Mouse (Mus musculus) heart, postnatal 4 days (tissue): ENCODE results near the gene Sipa1l1. TPM values are rescaled to one million over a fixed set of nuclear protein-coding genes. Genes with fewer than 3 reads are reported as not detected.

Source experiments
- DNase-seq: peaks from one replicate; pipeline ENCODE4 v3.0.0; 2021
- total RNA-seq, 2 experiments: library from RNA; stranded (reverse); gene quantifications; 2 replicates each; pipeline ENCODE4 v1.2.3; 2021

Sipa1l1 gene
- total RNA-seq, 2 experiments from 2014 or later, result 28.4 to 29.0 TPM

DNA sequence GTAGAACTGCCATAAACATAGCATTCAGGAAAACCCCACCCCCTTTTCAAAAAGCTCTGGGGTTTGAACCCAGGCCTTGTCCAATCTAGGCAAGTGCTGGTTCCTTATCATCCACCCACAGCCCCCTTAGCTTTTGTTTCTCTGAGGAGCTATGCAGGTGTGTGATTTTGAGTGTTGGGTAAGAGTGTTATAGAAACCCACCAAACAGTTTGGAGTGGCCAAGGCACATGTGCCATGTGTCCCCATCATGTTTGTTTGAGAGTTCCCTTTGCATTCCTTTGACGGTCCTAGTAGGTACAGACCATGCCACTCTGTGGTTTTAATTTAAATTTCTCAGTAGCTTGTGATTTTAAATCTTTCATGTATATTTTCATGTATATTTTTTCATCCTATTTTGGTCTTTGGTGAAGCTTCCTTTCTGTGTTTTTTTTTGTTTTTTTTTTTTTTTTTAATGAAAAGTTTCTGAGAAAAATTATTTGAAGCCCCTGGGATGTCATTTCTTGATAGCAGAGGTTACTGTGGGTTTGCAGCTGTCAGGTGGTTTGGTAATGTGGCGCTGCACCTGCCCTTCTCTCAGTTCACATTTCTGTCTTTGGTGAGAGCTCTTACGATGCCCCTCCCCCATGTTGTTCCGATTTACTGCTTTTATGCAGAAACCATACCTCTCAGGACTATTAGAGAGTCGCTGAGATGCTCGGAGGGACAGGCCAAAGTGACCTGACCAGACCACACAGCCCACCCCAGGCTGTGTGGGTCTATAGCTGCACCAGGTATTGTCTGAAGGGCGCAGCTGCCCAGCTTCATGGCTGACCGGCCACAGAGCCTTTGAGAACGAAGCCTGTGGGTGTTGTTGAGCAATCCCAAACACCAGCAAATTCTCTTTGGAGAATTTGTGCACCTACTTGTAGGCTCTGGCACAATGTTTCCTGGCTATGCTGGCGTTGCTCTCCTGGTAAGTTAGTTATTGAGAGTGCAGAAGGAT is 126.1 kb downstream of the Sipa1l1 start:
- DNase-seq, result no peak

DNA sequence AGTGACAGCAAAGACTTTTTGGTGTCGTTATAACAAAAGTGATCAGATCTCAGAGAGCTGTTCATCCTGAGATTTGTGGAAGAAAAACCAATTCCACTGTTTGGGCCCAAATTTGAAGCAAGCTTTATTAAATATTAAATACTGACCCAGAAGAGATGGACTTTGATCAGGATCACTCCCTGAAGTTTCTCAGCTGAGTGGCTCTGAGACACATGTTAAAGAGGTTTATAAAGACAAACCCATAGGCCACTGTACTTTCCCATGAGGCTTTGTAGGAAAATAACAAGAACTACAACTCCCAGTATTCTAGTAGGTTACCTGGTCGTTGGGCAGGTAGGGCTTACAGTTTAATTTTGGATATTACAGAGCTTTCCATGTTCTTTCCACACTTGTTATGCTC is 127.2 kb downstream of the Sipa1l1 start:
- DNase-seq, result no peak

DNA sequence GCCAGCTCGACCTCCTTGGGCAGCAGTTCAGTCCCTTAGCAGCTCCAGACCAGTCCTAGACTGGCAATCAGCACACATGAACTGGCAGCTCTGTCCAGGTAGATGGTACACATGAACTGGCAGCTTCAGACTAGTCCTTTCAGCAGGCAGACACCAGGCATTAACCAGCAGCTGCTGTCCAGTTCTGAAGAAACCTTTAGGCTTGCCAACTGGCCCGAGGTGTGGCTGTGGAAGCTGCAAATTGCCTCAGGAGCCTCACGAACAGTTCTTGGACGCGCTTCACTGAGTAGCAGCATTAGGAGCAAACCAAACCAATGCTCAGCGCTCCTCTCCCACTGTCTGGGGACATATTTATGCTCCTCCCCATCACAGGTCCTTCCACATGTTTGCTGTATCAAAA is 128.1 kb downstream of the Sipa1l1 start:
- no peak for DNase-seq

DNA sequence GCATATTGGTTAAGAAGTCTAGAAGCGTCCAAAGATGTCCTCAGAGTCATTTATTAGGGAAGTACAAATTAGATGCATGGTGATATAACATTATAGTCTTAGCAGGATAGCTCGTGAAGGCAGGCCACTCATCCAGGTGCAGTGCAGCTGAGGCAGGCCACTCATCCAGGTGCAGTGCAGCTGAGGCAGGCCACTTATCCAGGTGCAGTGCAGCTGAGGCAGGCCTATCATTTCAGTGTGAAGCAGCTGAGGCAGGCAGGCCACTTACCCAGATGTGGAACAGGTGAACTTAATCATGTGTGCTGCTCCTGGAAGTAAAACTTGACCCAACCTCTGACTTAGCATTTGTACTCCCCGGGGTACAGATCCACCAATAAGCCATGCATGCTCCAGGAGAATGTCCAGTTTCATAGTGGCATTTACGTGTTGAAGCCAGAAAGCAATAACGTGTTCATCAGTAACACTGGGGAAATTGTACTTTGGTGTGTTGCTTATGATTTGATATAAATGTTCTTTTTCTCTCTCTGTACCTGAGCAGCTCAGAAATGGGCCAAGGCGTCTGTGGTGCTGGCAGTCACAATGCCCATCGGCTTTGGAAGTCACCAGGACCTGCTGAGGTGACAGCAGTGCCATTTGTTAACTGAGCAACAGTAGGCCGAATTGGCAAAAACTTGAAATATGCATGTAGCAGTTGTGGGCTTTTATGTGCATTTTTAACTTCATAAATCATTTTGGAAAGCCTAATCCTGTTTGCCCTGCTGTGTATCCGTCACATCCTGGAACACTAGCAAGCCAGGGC is 129.7 kb downstream of the Sipa1l1 start:
- no peak for DNase-seq

DNA sequence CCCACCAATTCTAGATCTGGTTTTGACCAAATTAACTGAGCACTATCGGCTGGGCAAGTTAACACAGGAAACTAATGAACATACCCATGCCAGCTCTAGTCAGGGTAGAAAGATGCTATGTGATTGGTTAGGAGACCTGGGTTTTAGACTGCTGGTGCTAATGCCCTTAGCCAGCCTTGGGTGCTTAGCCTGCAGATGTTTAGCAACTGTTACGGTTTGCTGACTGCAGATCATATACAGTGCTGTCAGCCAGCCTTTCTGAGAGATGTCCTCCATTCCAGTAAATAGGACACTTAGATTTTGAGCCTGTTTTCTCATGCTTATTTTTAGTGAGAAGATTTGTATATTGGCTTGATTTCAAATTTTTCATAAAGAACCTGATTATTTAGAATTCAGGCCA is 135.0 kb downstream of the Sipa1l1 start:
- DNase-seq, result no peak

DNA sequence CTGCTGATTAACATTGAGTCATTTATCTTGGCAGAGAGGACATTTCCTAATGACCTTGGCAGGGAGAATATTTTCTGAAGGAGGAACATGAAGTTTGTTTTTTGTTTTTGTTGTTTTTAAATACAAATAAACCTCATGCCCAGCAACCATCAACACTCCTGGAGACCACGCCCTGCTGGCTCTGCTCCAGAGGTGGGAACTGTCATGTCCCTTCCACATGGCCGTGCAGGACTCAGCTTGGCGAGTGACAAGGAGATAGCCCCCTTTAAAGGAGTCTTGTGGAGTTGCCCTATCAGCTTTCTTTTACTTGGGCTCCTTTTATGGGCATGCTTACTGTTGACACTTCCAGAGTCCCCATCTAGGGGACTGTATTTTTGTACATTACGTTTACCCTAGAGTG is 136.9 kb downstream of the Sipa1l1 start:
- no peak for DNase-seq

DNA sequence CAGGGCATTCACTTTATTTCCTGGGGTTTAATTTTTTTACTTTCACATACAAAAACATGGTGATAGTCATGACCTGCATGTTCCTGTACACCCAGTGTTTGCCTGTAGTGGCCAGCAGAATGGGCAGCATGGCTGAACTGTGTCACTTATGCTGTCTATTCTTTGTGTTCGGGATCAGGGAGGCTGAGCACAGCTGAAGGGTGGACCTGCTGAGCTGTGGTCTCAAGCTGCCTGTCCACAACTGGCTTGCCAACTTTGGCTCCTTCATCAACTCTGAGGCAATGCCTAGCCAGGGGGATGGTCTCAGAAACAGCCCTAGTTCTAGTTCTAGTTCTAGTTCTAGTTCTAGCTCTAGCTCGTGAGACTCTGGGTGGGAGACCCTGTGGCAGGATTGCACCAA is 142.5 kb downstream of the Sipa1l1 start:
- no peak for DNase-seq

DNA sequence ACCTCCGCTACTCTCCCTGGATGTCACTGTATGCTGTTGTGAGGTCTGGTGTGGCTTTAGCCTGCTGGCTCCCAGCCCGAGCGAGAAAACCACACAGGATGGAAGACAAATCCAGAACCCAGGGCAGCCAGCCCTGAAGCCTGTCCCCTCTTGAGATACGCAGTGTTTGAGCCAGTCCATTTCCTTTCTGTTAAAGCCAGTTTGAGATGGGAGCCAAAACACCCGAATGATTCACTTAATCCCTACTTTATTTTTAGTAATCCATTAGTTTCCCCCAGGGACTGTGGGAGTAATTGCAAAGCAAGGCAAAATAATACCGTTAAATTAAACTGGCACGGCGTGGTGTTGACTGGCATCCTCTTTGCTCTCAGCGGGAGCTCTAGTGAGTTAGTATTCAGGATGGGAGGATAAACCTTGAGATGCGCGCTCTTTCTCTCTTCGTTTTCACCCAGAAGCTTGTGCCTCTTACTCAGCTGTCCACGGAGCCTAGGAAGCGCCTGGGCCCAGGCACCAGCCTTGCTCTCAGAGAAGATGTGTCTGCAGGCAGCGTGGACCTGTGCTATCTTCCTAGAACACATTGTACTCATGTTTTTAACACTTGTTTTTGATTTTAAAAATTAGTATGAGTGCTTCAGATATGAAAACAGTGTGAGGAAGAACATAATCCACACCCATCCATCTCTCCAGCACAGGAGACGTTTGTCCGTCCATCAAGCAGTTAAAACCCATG is 143.1 kb downstream of the Sipa1l1 start:
- peak; percentile 51 for DNase-seq

DNA sequence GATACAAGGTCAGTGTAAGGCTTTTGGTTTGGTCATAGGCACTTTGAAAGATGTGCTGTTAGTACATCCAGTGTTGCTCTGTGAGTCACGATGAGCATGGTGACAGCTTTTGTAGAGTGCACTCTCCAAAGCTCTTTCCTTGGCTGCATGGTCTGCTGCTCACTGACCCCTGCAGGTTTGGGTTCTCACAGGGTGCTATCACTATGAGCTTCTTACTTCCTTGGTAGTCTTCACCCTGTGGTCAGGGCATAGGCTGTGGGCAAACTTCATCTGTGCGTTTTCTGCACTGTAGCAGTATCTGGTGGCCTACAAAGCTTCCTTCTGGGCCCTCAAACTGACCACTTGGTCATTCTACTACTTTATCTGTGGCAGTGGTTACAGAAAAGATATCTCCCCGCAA is 144.0 kb downstream of the Sipa1l1 start:
- DNase-seq, result no peak

DNA sequence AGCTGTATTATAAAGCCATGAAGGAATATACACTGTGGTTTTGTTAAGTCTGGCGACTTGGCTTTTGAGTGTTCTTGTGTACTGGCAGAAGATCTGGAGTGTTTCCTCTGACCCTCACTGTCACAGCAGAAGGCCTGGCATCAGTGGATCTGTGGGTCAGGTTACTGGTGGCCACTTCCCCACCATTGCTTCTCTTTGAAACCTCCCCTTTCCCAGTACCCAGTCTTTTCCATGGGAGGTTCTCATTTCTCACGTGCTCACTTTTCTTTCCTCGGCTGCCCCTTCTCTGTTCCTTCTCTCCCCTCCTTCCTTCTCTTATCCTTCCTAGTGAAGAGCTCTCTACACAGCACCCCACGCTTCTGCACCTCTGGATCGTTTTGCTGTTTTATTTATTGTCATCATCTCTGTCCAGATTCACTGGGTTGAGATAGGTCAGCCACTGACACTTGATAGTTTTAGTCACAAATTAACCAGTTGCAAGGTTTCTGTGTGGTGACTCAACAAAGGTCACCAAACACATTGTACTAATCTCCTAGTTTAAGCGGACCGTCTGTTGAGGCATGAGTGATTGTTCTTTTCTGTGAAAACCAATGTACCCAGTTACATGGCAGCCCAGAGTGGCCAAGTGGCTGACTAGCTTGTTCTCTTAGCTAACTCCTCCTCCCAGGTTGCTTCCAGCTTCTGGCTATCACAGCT is 150.5 kb downstream of the Sipa1l1 start:
- DNase-seq, result no peak

DNA sequence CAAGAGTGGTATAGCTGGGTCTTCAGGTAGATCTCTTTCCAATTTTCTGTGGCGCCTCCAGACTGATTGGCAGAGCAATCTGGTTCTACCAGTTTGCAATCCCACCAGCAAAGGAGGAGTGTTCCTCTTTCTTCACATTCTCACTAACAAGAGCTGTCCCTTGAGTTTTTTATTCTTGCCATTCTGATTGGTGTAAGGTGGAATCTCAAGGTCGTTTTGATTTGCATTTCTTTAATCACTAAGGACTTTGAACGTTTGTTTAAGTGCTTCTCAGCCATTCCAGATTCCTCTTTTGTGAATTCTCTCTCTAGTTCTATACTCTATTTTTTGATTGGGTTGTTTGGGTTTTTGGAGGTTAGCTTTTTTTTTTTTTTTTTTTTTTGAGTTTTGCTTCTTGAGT is 151.1 kb downstream of the Sipa1l1 start:
- no peak for DNase-seq

DNA sequence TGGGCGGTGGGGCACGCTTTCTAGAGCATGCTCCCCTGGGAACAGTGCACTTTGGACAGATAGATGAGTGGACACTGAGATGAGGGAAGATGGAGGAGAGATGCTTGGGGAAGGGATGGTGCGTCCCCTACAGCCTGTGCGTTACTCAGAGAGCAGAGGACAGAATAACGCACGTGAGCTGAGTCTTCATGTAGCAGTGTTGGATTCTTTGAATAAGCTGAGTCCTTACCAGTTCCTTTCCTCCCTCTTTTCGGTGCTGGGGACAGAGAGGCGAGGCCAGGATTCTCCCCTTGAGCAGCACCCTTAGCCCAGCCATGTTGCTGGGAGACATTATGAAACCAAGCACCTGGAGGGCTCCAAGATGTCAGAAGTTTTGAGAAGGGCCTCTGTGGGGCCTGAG is 152.3 kb downstream of the Sipa1l1 start:
- DNase-seq, result no peak

DNA sequence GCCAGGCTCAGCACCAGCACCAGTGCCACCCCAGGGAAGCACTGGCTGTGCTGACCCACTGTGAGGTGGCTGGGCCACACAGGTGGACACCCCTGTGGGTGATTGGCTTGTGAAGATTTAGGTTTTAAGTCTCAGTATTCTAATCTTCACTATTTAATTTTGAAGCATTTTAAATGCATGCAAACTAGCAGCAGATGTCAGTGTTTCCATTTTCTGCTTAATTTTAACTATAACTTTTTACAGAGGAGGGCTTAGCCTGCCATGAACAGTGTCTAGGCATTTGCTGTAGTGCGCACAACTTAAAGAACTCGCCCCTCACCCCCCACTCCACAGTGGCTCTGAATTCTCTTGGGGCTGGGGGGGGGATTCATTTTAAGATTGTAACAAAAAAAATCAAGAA is 152.7 kb downstream of the Sipa1l1 start:
- no peak for DNase-seq

DNA sequence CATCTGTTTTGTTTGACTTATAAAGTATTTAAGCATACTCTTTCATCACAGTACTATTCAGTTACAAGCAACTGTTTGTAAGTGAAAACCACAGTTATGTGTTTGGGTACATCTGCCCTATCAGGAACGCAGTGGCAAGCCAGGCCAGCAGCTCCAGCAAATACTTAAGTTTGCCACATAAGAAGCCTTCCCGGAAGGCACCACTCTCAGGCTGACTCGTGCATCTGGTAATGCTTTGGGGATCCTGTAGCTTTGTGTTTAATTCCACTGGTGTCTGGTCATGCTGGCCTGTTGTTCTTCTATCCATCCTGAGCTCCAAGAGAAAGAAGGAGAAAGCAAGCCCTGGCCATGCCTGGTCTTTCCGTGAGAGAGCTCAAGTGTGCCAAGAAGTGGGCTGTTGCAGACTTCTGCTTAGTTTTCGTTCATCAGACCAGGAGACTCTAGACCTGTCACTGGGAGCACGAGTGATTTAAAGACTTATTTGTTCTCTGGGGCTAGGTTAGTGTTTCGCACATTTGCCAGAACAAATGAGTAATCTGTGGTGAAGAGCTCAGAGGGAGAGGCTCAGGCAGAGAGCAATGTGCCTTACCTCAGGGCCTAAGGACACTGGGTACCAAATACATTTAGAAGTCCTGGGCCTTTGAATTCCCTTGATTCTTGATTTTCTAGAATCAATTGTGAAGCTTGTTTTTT is 153.8 kb downstream of the Sipa1l1 start:
- DNase-seq, result no peak

DNA sequence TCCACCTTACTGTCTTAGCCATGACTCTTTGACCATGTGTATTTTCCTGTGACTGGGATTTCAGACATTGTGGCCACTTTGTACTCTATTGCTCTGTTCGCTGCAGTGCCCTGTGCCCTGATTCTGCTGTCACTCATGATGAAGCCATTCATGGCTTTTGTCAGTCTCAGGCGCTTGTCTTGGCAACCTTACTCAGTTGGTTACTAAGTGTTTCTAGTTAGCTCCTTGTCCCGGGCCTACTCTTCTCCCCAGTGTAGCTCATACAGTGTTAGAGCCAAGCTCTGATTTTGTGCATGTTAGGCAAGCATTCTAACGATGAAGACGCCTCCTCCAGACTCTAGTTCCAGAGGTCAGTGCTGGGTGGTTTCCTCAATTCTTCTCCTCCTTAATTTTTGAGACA is 155.5 kb downstream of the Sipa1l1 start:
- no peak for DNase-seq

DNA sequence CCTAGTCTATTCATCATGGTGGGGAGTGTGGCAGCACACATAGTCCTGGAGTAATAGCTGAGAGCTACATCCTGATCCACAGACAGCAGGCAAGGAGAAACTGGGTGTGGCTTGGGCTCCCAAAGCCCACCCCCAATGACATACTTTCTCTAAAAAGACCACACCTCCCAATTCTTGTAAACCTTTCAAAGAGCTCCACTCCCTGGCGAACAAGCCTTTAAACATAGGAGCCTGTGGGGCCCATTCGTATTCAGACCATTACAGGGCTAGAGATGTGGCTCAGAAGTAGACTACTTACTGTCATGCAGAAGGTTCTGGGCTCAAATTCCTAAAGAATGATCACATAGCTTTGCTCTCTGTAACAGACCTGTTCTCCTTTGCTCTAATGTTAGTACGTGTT is 156.4 kb downstream of the Sipa1l1 start:
- DNase-seq, result no peak

DNA sequence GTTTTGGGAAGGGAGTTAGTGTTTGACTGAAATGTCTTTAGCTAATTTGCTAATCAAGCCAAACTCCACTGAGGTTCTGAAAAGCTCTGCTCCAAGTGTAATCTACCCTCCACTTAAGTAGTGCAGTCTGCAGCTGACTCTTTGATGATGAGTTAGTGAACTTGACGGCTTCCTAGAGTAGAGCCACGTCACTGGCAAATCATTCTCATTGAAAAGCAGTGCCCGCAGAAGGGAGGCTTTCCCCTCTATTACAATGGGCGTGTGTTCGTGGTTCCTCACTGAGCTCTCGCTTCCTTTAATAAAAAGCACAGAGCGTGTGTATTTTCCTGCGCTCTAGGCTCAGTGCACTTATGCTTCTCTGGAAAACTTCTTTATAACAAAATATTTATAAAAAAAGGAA is 157.3 kb downstream of the Sipa1l1 start:
- DNase-seq, result no peak

DNA sequence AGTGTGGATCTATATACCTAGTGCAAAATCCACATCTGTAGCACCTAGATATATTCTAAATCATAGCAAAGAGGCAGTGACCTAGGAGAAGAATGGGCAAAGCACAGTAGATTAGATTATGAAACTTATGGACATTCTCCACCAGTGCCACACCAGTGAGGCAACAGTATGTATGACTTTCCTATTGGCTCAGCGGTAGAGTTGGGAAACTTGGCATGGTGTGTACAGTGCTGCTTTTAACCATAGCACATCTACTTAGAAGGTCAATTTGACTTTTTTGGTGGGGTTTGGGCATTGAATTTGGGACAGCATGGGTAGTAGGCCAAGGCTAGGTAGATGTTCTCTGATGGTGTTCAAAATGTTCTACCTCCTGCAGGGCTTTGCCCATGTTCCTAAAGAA is 159.0 kb downstream of the Sipa1l1 start:
- no peak for DNase-seq

DNA sequence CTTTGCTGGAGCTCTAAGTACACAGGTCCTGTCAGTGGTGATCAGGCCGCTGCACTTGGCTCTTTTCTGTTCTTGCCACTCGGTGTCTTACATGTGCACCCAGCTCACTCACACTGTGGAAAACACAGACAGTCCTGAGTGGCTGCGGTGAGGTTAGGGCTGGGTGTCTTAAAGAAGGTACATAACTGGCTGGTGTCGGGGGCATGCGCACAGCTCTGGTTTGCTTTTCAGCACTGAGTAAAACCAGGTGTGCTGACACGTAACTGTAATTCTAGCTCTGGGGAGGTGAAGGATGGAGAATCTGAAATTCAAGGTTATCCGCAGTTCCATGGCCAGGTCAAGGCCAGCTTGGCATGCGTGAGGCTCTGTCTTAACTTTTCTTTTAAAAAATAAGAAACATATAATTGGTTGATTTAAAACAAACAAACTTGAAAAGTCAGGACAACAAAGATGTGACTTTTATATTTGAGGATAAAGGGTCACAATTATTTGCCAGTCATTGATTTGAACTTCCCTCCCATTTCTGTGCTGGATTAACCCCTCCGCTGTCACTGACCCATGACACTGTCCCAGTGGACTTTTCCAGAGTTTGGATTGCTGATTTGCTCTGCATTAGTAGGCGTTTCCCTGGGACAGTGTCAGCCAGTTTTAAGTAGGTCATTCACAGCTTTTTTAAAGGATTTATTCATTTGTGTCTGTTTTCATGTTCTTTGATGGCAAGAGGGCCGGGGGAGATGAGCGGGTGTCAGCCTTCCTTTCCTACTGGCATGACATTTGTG is 163.9 kb downstream of the Sipa1l1 start:
- DNase-seq, result no peak

DNA sequence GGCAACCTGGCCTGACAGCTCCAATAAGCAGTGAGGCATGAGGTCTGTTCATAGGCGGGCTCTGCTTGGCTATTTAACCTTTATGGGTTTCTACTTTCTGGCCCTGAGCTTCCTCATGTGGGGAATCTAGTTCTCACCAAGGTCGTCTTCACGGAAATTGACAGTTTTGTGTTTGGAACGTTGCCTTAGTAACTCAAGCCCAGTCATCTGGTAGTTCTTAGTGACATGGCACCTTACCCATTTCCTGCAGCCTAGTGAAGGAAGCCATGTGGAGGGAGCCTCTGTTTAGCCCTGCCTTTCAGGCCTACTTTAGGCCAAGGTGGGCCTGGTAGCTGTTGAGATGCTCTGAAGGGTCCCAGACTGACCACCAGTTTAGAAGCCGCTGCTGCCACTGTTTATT is 164.9 kb downstream of the Sipa1l1 start:
- no peak for DNase-seq

DNA sequence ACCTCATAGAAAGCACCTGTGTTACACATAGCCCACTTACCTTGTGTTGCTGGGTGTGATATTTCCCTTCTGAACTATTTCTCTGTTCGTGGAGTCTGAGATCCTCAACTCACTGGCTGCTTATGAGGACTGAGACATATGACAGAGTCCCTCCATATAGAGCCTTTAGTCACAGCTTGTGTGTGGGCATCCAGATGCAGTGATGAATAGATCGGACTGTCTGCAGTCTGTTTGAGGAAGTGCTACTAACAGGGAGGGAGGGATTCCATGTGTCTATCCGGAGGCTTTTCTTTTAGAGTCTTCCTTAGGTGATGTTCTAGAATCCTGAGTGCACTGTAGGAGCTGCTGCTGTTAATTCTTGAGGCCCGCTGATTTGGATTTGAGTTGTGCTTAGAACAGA is 165.4 kb downstream of the Sipa1l1 start:
- DNase-seq, result no peak
